Mouse (Mus musculus) cortical plate, adult 2 months (tissue): ENCODE measurements around the gene Cul5. TPM values are rescaled to one million over a fixed set of nuclear protein-coding genes. Genes with fewer than 3 reads are reported as not detected.

Experiments used
- H3K27ac ChIP-seq: fragments of 200-500 bp; 2 replicates; pipeline ENCODE4 v1.5.1; 2012; ENCODE audit warnings: low read length, control low read depth, inconsistent platforms; ENCODE audit not compliant: insufficient read depth
- H3K4me1 ChIP-seq: fragments of 200-500 bp; 2 replicates; pipeline ENCODE4 v1.6.1; 2011; ENCODE audit warnings: low read length; ENCODE audit not compliant: control insufficient read depth, insufficient read depth
- H3K4me3 ChIP-seq: fragments of 200-500 bp; 2 replicates; pipeline ENCODE4 v1.5.1; 2011; ENCODE audit warnings: mild to moderate bottlenecking, low read length, control low read depth; ENCODE audit not compliant: insufficient read depth
- CTCF ChIP-seq: fragments of 200-500 bp; IDR thresholded peaks from 2 replicates; pipeline ENCODE4 v1.5.1; 2011; ENCODE audit warnings: mild to moderate bottlenecking, control low read depth, low read length; ENCODE audit not compliant: insufficient read depth; ENCODE audit errors: extremely low read depth
- POLR2A ChIP-seq: fragments of 200-500 bp; IDR thresholded peaks from 2 replicates; pipeline ENCODE4 v1.6.1; 2011; ENCODE audit warnings: mild to moderate bottlenecking, low read length, control low read depth; ENCODE audit not compliant: insufficient read depth; ENCODE audit errors: extremely low read depth
- polyA plus RNA-seq: library from polyadenylated mRNA; depleted of rRNA; stranded (reverse); fragments of >200 nt; gene quantifications from 2 replicates; pipeline ENCODE4 v1.2.3, GENCODE M21; 2012; rRNA removed

The Cul5 gene
- 20.3 and 21.4 TPM in 2 replicates for polyA plus RNA-seq

DNA sequence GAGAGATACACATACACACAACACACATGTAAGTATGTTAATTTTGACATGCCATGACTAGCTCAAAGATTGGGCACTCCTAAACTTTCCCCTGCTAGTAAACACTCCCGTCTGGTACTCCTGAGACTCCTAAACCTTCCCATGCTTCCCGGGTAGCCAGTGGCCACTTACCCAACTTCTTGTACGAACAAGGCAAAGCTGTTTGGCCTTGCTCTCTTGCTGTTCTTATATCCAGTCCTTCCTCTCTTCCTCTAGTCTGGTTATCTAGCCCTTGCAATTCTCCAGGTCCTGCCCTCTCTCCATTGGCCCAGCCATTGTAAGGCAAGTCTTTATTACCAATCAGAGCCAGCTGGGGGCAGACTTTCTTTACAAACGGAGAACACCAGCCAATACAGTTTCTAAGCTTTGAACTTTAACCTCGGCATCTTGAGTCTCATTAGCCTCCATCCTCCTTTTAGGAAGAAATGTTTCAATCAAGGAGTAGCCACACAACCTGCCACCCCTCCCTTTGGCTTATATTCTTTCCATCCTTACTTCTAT lies at the start of gene Cul5:
TSS of gene Cul5 (minus strand) at position 335 of the 540 bp plus-strand sequence.
- TF ChIP-seq POLR2A: no peak
- no peak for TF ChIP-seq CTCF
- Histone ChIP-seq H3K27ac (no peak within 1 kb of the TSS), H3K4me3 (no peak within 1 kb of the TSS), H3K4me1 (peaks cover 2% of the 10 kb centered on the region)

- Histone ChIP-seq H3K4me3 (peak within 1 kb of the TSS; percentile 80), H3K4me1 (no peaks in the 10 kb centered on the region), H3K27ac (no peak within 1 kb of the TSS)
- TF ChIP-seq CTCF: no peak
Measured at GRCm38 (mm10) chr9:53705992-53706696, 36.3 kb upstream of the Cul5 start, which contains the start of gene Rab39. Gene Rab39, minus strand, starts transcription at chr9:53706232.

DNA sequence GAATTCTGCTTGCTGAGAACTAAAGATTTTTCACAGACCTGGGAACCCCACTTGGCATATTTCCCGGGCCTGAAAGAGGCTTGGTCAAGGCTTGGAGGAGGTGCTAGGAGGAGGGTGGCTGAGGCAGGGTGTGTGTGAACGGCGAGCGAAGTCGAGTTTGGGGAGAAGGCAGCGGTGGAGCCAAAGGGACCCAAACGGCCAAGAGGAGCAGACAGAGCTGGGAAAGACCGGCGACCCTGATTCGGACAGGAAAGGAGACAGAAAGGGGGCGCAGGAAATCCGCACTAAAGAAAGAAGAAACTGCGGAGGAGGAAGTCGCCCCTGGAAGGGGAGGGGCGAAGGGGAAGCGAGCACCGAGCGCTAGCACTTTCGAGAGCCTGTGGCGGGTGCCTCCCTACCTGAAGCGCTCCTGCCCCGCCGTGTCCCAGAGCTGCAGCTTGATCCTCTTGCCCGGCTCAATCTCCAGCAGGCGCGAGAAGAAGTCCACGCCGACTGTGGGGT lies 35.7 kb upstream of the Cul5 start:
- TF ChIP-seq POLR2A (no peak), CTCF (no peak)
- peak overlapping the region; percentile 80 for H3K4me3 ChIP-seq
- no peak overlapping the region for H3K27ac ChIP-seq
- H3K4me1 ChIP-seq: no peaks in the 10 kb centered on the region

DNA sequence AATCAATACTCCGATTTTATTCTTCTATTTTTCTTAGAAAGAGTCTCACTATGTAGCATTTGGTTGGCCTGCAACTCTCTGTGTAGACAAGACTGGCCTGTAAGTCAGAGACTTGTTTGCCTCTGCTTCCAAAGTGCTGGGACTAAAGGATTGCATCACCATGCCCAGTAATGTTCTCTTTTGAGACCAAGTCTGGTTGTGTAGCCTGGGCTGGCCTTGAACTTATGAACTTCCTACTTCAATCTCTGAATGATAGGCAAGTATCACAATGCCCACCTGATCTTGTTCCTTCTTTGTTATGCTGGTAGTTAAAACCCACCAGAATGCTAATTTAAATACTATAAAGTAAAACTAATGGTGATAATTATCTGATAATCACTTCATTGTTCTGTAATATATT lies 33.2 kb upstream of the Cul5 start:
- no peak overlapping the region for H3K27ac ChIP-seq
- TF ChIP-seq CTCF (no peak), POLR2A (no peak)
- no peaks in the 10 kb centered on the region for H3K4me1 ChIP-seq
- H3K4me3 ChIP-seq: no peak overlapping the region

- H3K4me1 ChIP-seq: no peaks in the 10 kb centered on the region
- no peak for TF ChIP-seq CTCF
- no peak for TF ChIP-seq POLR2A
- H3K27ac ChIP-seq: no peak overlapping the region
Measured at GRCm38 (mm10) chr9:53700496-53700895, 30.7 kb upstream of the Cul5 start.

DNA sequence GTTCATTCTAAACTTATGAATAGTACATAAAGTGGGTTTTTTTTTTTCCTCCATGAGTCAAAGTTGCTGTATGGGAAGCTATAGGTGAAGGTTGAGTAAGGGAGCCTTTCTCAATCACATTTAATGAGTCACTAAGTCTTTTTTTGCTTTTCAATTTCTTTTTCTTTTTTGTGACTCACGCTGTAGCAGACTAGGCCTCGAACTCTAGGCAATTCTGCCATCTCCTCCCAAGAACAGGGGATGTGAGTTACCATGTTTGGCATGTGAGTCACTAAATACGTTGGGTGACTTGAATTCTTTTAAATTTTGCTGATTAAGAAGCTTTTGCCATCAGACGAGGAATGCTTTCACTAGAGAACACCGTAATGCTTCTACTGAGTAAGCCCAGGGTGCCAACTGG lies 26.0 kb upstream of the Cul5 start:
- no peaks in the 10 kb centered on the region for H3K4me1 ChIP-seq
- TF ChIP-seq POLR2A: no peak
- no peak for TF ChIP-seq CTCF
- H3K27ac ChIP-seq: no peak overlapping the region
- no peak overlapping the region for H3K4me3 ChIP-seq

More at GRCm38 (mm10) chr9:53700496-53700895, 30.7 kb upstream of the Cul5 start:
- no peak overlapping the region for H3K4me3 ChIP-seq

GRCm38 (mm10) chr9:53693718-53694117 lies 23.9 kb upstream of the Cul5 start:
- Histone ChIP-seq H3K4me1 (no peaks in the 10 kb centered on the region), H3K4me3 (no peak overlapping the region), H3K27ac (no peak overlapping the region)
- no peak for TF ChIP-seq POLR2A

DNA sequence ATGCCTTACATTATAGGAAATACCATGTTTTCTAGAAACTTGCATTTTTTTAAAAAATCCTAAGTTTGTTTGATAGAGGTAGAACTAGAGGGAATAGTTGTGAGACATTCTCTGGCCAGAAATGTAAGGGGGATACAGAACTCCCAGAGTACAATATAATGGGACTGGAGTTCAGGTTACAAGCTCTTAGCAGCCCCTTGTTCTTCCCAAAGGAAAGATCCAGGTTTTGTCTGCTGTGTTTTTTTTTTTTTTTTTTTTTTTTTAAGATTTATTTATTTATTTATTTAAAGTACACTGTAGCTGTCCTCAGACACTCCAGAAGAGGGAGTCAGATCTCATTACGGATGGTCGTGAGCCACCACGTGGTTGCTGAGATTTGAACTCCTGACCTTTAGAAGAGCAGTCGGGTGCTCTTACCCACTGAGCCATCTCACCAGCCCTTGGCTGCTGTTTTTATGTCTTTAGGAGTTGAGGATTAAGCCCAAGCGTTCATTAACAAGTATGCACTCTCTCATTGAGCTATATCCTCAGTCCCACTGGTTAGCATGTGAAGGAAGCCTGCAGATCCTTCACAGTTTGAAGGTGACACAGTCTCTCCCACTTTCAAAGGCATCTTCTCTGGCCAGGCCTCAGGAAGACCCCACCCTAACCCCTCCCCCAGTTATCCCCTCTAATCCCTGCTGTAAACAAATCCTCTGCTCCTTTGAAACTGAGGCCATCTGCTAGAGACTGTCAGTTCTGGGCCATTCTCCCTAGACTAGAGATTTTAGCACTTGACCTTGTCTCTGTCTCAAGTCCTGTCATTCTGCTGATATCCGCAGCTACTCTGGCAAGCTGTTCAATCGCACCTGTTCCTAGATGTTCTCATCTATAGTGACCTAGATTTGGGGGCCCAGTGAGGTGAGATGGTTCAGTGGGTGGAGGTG lies 22.2 kb upstream of the Cul5 start:
- no peak overlapping the region for H3K4me3 ChIP-seq
- TF ChIP-seq POLR2A (no peak), CTCF (no peak)
- no peaks in the 10 kb centered on the region for H3K4me1 ChIP-seq
- H3K27ac ChIP-seq: no peak overlapping the region

DNA sequence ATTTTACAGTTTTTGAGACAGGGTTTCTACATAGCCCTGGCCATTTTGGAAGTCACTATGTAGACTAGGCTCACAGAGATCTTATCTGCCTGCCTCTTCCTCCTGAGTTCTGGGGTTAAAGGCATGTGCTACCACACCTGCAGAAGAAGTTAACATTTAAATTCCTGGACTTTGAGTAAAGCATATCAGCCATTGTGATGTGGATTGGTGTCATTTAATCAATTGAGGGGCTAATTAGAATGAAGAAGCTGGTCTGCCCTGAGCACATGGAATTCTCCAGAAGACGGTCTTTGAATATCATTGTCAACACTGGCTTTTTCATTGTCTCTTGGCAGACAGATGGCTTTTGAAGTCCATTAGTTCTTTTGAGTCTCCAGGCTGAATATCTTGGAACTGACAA lies 11.0 kb upstream of the Cul5 start:
- Histone ChIP-seq H3K4me3 (no peak overlapping the region), H3K27ac (no peak overlapping the region), H3K4me1 (no peaks in the 10 kb centered on the region)
- TF ChIP-seq POLR2A: no peak
- no peak for TF ChIP-seq CTCF
